Mouse (Mus musculus) A20 (cell line): ENCODE measurements at regions not wholly inside any gene's neighbourhood (a gene's known extent, or its start where the extent isn't known, plus 50 kb on each side); places are given as distances from the start of the nearest gene placed in this dataset.

Experiments used
- DNase-seq: peaks from one replicate; pipeline ENCODE4 v3.0.0-alpha.2; 2011; ENCODE audit warnings: low read depth, low spot score

DNA sequence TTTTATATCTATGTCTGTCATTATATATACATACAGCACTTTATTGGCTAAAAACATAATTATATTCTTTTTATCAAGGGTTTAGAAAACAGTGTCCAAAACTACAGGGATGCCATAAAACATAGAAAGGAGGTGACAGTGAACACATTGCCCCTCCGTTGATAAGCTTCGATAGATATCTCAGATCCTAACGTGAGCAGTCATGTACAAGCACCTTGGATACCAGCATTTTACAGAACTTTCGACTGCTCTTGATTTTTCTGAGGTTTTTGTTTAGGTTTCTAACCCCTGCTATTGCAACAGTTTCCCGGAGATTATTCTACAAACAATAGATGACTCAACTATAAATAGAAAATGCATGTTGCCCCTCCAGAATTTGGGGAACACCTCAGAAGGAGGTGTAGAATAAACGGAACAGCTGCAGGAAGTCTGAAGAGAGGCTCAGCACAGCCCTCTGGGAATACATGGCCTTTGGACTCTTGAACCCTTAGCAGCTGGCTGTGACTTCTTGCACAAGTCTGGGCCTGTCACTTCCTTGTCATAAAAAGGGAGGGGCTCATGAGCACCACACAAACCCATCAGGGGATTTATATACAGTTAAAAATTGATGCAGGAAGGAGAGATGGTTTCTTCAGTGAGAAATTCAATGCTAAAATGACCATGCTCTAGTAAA, 87.1 kb upstream of the Gpc5 start:
- no peak for DNase-seq

DNA sequence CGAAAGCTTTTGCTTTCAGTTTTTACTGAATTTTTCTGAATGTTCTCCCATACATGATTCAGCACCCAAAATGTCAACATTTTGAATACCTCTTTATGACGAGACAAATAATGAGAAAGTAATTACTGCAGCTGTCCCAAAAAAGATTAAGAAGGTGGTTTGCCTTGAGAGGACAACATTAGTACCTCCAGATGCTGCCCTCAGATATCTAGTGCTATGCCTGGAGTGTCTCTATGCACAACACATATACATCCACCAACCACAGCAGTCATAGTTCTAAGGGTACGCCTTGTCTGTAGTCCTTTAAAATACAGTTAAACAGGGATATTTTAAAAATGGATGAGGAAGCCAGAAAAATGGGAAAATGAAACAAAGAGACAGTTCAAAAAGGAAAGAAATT, 81.1 kb upstream of the Gpc5 start:
- DNase-seq, result no peak

DNA sequence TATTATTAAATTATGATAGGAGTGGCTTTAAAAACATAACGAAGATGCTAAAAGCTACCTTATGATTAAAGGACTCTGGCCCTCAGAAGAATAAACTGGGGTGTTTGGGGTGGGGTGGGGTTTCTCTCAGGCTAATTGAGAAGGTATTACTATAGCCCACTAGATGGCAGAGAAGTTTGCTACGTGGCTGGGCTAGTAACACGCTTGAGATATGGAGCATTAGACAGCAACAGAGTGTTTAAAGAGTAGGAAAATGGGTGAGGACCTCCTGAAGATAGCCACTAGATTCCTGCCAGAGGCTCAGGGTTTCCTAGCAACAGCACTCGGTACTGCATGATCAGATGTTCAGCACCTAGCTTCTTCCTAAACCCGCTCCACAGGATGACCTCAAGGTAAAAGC, 76.7 kb upstream of the Gpc5 start:
- peak; percentile 59 for DNase-seq

DNA sequence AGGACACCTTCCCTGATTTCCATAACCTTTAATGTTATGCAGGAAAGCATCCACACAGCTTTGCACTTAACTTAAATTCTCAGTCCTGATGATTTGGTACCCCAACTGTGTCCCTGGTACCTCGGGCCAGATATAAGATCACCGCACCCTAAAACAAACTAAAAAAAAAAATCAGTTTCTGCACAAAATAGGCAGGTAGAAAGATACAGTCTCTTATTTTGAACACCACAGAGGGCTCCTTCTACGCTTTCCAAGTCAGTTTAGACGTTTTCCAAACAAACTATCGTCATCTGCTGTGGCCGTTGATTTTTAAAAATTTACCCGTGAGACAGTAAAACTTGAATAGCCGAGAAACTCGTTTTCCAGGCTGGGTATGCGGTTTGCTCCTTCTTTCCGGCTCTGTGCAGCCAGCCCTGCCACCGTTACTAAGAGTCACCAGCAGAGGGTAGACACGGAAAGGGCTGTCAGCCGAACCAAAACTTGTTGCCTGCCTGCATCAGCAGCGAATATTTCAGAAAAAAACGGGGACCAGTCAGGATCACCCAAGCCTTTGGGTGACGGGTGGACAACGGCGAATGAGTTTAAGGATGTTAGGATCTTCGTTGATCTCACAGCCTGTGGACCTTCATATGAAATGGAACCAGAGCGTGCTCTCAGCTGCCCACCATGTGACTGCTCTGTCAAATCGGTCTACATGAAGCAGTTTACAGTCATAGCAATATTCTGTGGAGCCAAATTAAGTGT, 74.4 kb upstream of the Gpc5 start:
- DNase-seq, result peak; percentile 92

DNA sequence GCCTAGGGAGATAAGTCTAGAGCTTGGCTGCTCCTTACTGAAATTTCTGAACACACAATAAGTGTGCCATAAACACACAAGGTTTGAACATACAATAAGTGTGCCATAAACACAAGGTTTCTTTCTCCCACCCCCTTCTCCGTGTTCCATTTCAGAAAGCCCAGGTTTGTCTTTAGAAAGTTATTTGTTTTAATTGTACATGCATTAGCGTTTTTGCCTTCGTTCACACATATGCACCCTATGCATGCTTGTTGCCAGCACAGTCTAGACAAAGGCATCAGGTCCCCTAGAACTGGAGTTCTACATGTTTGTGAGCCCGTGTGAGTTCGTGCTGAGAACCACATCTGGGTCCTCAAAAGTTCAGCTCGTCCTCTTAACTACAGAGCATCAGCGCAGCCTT, 64.0 kb upstream of the Gpc5 start:
- DNase-seq, result no peak

DNA sequence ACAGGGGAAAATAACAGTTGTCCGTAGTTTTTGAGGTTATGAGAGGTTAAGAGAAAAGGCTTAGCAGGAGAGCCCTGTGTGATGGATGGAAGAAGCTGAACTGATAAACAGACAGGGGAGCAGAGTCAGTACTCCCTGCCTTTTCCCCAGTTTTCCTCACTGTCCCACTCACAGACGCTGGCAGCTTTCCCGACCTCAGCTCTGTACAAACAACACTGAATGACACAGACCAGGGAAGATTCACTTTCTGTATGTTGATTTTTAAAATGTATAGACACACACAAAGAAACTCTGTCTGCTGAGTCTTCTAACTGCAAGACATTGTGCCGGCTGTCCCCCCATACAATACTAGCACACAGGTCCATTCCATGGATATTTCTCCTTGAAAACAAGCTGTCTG, 60.3 kb upstream of the Gpc5 start:
- no peak for DNase-seq

DNA sequence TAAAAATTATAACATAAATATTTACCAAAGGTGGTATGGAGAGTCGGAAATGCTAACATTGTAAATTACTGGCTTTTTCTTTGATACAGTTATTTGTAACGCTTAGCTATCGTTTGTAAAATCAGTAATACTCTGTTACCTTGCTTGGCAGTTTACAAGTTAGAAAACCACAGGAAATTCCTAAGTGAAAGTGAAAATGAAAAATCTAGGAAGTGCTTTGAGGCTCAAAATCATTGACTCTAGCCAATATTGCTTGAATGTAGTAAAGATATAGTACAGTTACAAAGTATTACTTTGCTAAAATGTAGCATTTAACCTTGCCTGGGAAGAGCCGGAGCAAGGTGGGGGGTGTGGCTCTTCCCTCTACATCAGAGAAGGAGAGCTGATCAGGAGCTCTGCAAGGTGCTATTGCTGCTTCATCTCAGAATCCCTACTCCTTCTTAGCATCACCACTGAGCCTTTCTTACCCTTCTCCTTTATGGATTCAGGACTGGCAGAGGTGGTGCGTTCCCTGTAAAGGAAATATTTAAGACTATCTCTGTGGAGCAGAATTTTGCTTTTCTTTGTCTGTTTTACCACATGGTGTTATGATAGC, 58.5 kb upstream of the Gpc5 start:
- DNase-seq, result no peak

DNA sequence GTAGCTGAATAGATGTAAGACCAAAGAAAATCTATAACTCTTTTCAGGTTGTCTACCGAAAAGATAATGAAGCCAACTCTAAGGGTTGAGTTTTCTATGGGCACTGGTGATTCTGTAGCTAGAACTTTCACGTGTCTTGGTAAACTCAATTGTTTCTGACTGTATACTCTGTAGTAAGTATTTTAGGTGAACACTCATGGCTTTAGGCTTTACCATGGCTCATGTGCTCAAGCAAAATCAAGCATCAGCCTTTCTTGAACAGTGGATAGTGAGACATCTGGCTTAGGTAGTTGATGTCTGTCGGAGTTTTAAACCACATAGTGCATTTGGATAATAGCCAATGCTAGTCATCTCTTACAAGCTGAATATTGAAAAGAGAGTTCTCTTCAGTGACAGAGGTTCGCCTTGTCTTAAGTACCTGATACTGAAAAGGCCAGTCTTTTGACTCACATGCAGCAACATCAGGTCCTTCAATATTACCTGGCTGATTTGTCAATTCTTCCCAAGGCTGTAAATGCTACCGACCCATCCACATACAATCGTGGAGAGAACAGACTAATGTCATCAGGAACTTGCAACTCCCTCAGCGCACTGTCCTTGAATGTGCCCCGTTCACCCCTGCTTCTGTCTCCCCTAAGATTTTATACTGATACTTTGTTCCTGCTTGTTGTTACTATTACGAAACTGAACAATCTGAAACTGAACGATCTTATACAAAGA, 57.1 kb upstream of the Gpc5 start:
- no peak for DNase-seq

DNA sequence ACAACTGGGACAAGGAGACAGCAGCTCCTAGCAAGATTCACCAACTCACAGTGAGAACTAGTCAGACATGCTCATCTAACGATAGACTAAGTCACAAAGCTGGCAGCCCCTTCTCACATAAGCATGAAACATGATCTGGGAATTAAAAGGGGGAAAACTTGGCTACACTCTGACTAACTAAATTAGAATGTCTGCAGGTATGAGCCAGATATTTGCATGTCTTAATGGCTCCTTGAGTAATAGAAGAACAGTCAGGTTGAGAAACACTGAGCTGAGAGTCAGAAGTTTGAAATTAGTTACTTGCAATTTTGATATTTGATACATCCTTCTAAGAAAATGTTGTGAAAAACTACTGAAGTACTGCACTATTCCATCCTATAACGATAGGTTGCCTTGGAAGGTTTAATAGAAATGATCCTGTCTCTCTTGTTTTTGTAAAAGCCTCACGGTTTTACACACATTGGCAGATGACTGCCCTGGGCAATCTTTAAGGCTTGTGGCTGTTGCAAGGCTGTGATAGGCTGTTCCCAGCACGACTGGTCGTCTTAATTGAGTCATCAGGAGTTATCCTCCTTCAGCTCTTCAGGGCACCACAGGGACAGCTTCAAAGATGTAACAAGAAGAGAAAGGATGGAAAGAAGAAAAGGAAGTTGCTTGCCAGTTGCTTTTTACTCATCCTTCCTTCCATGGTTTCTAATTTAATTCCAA, 54.8 kb upstream of the Gpc5 start:
- DNase-seq, result no peak

DNA sequence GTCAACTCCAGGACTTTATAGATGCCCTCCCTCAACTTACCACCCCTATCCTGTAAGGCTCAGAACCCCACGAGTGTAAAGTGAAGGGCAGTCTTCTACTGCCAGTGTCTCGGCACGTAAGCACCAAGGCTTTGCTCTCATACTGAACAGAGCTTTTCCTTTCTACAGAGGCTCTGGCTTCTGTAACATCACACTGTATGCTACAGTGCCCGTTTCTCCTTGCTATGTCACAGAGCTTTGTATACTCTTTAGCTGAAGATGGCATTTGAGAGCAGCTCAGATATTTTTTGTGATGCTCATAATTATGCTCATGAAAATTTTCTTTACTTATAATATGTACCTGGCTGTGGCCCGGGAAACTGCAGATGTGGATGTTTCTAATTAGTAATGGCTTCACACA, 53.2 kb upstream of the Gpc5 start:
- peak; percentile 56 for DNase-seq

DNA sequence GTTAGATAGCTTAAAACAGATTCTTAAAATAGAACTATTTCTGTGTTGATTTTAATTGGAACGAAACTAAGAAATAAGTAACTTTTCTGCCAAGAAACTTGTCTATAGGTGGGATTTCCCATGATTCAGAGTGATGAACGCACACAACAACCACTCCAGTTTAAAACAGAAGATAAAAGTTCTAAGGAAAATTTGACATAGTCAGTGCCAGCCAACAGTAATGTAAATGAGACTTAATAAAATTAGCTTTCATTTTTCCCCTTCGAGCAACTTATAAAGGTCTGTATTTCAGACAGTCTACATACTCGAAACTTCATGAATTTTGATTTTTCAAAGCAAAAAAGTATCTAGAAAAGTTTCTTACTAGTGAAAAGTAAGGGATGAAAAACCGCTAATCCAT, 52.5 kb upstream of the Gpc5 start:
- DNase-seq, result no peak

DNA sequence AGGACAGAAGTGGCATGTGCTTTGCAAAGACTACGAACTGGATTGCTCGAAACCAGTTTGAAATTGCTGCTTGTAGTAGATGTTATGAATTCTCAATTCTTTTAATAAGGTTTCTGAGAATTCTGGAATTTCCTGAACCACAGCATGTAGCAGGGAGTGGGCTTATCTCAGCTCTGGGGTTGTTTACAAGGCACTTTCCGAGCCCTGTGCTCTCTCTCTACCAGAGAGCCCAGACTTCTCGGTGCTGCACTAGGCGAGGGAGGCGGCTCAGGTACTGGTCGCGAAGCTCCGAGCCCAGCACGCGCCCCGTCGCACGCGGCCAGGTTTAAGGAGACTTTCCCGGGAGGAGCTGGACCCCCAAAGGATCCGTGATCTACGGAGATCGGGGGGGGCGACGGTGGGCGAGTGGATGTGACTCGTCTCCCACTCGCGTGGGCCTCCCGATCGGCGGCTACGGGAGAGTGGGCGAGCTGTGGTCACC, 51.9 kb upstream of the Gpc5 start:
- peak; percentile 94 for DNase-seq

DNA sequence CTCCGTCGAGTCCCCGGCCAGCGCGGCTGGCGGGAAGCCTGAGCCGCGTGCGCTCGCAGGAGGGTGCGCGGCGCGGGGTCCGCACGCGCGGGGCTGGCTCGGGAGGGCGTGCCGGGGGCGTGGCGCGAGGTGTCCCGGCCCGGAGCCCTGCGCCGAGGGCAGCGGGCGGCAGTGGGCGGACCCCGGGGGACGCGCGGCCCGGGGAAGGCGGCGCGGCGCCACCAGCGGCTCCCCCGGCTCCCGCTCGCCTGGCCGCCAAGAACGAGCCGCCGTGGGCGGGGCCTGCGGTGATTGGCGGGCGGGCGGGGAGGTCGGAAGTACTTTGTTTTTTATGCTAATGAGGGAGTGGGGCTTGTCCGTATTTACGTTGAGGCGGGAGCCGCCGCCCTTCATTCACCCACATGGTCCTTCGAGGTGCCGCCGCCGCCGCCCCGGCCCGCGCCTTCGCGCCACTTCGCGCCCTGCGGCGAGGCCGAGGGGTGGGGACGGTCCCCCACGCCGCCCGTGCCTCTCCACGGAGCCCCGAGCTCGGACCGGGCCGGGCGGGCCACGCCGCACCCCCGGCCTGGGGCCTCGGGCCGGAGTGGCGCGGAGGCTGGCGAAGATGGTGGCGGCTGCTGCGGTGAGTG, 51.3 kb upstream of the Gpc5 start:
- DNase-seq, result peak; percentile 100

DNA sequence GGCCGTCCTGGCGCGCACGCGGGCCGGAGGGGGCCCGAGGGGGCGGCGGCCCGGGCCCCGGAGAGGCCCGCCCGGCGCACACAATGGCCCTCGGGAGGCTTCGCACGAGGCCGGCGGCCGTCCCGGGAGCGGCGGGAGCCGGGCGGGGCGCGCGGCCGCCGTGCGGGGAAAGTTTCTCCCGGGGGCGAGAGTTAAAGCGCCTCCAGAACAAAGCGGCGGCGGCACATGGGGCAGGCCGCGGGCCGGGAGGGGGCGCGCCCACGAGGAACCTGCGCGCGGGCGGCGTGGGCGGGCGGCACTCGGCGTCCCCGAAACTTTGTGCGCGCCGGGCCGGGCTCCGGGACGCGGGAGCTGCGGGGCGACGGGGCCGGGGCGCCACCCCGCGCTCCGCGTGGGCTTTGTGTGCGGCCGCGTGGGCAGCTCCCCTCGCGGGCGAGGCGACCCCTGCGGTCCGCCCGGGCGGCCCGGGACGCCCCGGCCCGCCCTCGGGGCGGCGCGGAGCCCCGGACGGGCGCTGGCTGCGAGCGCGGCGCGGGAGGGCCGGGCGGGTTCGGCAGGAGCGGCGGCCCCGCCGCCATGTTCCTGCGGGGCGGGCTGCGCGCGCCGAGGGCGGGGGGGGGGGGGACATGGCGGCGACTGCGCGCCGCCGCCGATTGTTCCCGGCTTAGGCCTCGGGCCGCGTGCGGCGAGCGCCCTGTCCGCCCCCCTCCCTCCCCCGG, 50.5 kb upstream of the Gpc5 start:
- peak; percentile 53 for DNase-seq

DNA sequence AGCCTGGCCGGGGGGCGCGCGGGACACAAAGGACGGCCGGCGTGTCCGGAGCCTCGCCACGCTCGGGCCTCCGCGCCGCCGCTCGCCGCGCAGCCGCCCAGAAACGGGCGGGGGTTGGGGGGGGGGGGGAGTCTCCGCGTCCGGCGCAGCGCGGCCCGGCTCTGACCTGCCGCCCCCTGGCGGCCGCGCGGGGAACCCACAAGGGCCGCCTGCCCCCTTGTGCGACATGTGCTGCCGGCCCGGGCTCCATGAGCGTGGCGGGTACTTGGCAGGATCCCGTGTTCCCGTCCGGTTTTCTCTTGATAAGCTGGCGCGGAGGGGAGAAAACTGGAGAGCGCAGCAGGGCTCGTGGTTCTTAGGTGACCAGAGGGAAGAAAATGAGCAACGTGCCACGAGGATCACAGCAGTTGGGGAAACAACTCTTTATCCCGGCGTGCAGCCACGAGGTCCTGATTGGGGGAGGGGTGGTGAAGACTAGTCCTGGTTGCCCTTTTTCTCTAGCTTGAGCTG, 49.9 kb upstream of the Gpc5 start:
- DNase-seq, result peak; percentile 97
